Mouse (Mus musculus) bone marrow, adult 2 months (tissue): ENCODE measurements at regions not wholly inside any gene's neighbourhood (a gene's known extent, or its start where the extent isn't known, plus 50 kb on each side); places are given as distances from the start of the nearest gene placed in this dataset.

ENCODE experiments used
- CTCF ChIP-seq: fragments of 200-500 bp; IDR thresholded peaks from 2 replicates; pipeline ENCODE4 v1.5.1; 2011; ENCODE audit warnings: low read length, control low read depth; ENCODE audit not compliant: control insufficient read depth, insufficient read depth
- POLR2A ChIP-seq: fragments of 200-500 bp; IDR thresholded peaks from 2 replicates; pipeline ENCODE4 v1.6.1; 2011; ENCODE audit warnings: low read depth, mild to moderate bottlenecking, control low read depth, low read length, borderline replicate concordance; ENCODE audit not compliant: control insufficient read depth

DNA sequence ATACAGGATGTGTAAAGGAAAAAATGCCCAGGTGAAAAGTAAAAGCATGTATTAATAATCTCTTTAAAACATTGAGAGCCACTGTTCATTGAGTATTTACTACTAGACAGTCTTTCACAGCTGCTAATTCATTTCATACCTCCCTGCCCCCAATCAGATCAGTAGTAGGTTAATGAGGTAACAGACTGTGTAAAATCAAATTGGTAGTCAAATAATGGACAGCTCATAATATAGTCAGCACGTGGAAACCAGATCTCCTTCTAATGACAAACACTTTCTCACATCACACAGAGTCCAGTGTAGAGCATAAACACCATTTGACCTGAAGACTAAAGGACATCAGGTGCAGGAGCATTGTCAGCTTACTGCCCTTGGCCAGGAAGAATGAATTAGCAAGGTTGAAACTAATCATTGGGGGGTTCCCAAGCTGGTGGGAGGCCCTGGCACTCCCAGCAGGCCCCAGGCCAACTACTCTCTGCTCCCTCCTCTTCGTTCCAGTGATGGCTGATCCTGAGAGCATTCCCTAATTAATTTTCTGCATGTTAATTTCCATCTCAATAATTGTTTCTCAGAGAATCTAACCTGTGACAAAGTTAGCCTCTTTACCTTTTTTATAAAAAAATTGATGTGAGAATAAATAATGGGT, 190.6 kb upstream of the Bet1 start:
- TF ChIP-seq CTCF: no peak
- TF ChIP-seq POLR2A: no peak
